Mouse (Mus musculus) liver, embryonic 15.5 days (tissue): ENCODE data around the gene Ppm1b. TPM values are rescaled to one million over a fixed set of nuclear protein-coding genes. Genes with fewer than 3 reads are reported as not detected.

Source experiments
- ATAC-seq: fragments of 200-750 bp; cut with Nextera tagmentation; 2 replicates; pipeline ENCODE4 v1.8.0; 2017; ENCODE audit warnings: moderate number of reproducible peaks, mild to moderate bottlenecking, moderate library complexity; ENCODE audit not compliant: insufficient read depth
- H3K27ac ChIP-seq: fragments of 300-500 bp; sonication (generic); replicated peaks from 2 replicates; pipeline ENCODE4 v1.5.1; 2015; ENCODE audit warnings: mild to moderate bottlenecking, inconsistent platforms
- H3K27me3 ChIP-seq: fragments of 300-500 bp; sonication (generic); 2 replicates; pipeline ENCODE4 v1.6.1; 2015; ENCODE audit warnings: mild to moderate bottlenecking, inconsistent platforms
- H3K36me3 ChIP-seq: fragments of 300-500 bp; sonication (generic); replicated peaks from 2 replicates; pipeline ENCODE4 v1.6.1; 2015; ENCODE audit warnings: moderate library complexity, mild to moderate bottlenecking, inconsistent platforms
- H3K4me1 ChIP-seq: fragments of 300-500 bp; sonication (generic); replicated peaks from 2 replicates; pipeline ENCODE4 v1.6.1; 2015; ENCODE audit warnings: inconsistent platforms
- H3K4me2 ChIP-seq: fragments of 300-500 bp; sonication (generic); 2 replicates; pipeline ENCODE4 v1.6.1; 2015; ENCODE audit warnings: moderate library complexity, mild to moderate bottlenecking, inconsistent platforms
- H3K4me3 ChIP-seq: fragments of 300-500 bp; sonication (generic); replicated peaks from 2 replicates; pipeline ENCODE4 v1.5.1; 2015; ENCODE audit warnings: mild to moderate bottlenecking, inconsistent platforms
- H3K9ac ChIP-seq: fragments of 300-500 bp; sonication (generic); 2 replicates; pipeline ENCODE4 v1.6.1; 2015; ENCODE audit warnings: moderate library complexity, mild to moderate bottlenecking, inconsistent platforms
- H3K9me3 ChIP-seq: fragments of 300-500 bp; sonication (generic); replicated peaks from 2 replicates; pipeline ENCODE4 v1.6.1; 2016; ENCODE audit warnings: inconsistent platforms
- WGBS: fragments of 180-500 bp; shearing (Covaris S2); methylation state at CpG from one replicate; pipeline ENCODE4 v1.1.7; 2015; ENCODE audit warnings: mixed read lengths; ENCODE audit not compliant: insufficient replicate concordance; 5-methylcytosine and 5-hydroxymethylcytosine counted together
- polyA plus RNA-seq: library from polyadenylated mRNA; unstranded; fragments of >200 nt; fragmentation: Nextera tagmentation; extraction: Ambion mirVana; gene quantifications from 2 replicates; pipeline ENCODE4 v1.2.1, GENCODE M21; 2015

Gene Ppm1b
- polyA plus RNA-seq, 1 experiment from 2014 or later: 52.7 TPM

- no peak overlapping the region for H3K27ac ChIP-seq
- no peaks in the 10 kb centered on the region for H3K9me3 ChIP-seq
- no peak for ATAC-seq
- no peak overlapping the region for H3K4me3 ChIP-seq
- H3K36me3 ChIP-seq: no peaks in the 10 kb centered on the region
- WGBS: 91% methylated on average over 4 of the region's 4 CpGs
- peaks cover 82% of the 10 kb centered on the region for H3K4me1 ChIP-seq
- H3K4me2 ChIP-seq: no peak overlapping the region
- H3K9ac ChIP-seq: no peak overlapping the region
- H3K27me3 ChIP-seq: no peaks in the 10 kb centered on the region
These were observed 18.3 kb upstream of the Ppm1b start for GRCm38 (mm10) chr17:84938215-84938614.

GRCm38 (mm10) chr17:84940017-84940731, 16.4 kb upstream of the Ppm1b start:
- H3K4me3 ChIP-seq: no peak overlapping the region
- no peak for ATAC-seq
- H3K36me3 ChIP-seq: no peaks in the 10 kb centered on the region
- WGBS: 34% methylated on average over 9 of the region's 9 CpGs
- H3K27ac ChIP-seq: peak overlapping the region; percentile 51
- no peak overlapping the region for H3K9ac ChIP-seq
- no peaks in the 10 kb centered on the region for H3K9me3 ChIP-seq
- peaks cover 66% of the 10 kb centered on the region for H3K4me1 ChIP-seq
- H3K4me2 ChIP-seq: peak overlapping the region; percentile 5; the same call in 1 of the 2 replicates
- no peaks in the 10 kb centered on the region for H3K27me3 ChIP-seq

GRCm38 (mm10) chr17:84941291-84941868, 15.2 kb upstream of the Ppm1b start:
- H3K4me2 ChIP-seq: 0 out of 2 replicates have a peak overlapping the region, but pooled peaks have one; percentile 3
- 58% methylated on average over 13 of the region's 13 CpGs for WGBS
- ATAC-seq: peak; percentile 49
- peak overlapping the region; percentile 20; the same call in 1 of the 2 replicates for H3K9ac ChIP-seq
- H3K9me3 ChIP-seq: no peaks in the 10 kb centered on the region
- no peaks in the 10 kb centered on the region for H3K36me3 ChIP-seq
- no peaks in the 10 kb centered on the region for H3K27me3 ChIP-seq
- no peak overlapping the region for H3K4me3 ChIP-seq
- peak overlapping the region; percentile 87 for H3K27ac ChIP-seq
- peaks cover 54% of the 10 kb centered on the region for H3K4me1 ChIP-seq

- Histone ChIP-seq H3K36me3 (no peaks in the 10 kb centered on the region), H3K9me3 (no peaks in the 10 kb centered on the region), H3K4me1 (peaks cover 49% of the 10 kb centered on the region), H3K27ac (peak overlapping the region; percentile 87), H3K4me2 (peak overlapping the region; percentile 37), H3K4me3 (no peak overlapping the region), H3K9ac (no peak overlapping the region), H3K27me3 (no peaks in the 10 kb centered on the region)
- WGBS: 28% methylated on average over 10 of the region's 10 CpGs
- ATAC-seq: peak; percentile 74
These were observed 14.0 kb upstream of the Ppm1b start for GRCm38 (mm10) chr17:84942358-84943032.

GRCm38 (mm10) chr17:84943033-84943393, 13.5 kb upstream of the Ppm1b start:
- no peak overlapping the region for H3K4me2 ChIP-seq

GRCm38 (mm10) chr17:84944348-84944747, 12.2 kb upstream of the Ppm1b start:
- WGBS: 82% methylated on average over 6 of the region's 6 CpGs
- Histone ChIP-seq H3K4me1 (peaks cover 41% of the 10 kb centered on the region), H3K4me2 (no peak overlapping the region), H3K36me3 (no peaks in the 10 kb centered on the region), H3K9me3 (no peaks in the 10 kb centered on the region), H3K27me3 (no peaks in the 10 kb centered on the region), H3K9ac (no peak overlapping the region), H3K4me3 (no peak overlapping the region), H3K27ac (no peak overlapping the region)
- no peak for ATAC-seq

More at GRCm38 (mm10) chr17:84943033-84943393, 13.5 kb upstream of the Ppm1b start:
- Histone ChIP-seq H3K36me3 (no peaks in the 10 kb centered on the region), H3K4me1 (peaks cover 49% of the 10 kb centered on the region), H3K27me3 (no peaks in the 10 kb centered on the region), H3K4me3 (no peak overlapping the region), H3K9ac (no peak overlapping the region), H3K9me3 (no peaks in the 10 kb centered on the region), H3K27ac (peak overlapping the region; percentile 87)
- 0 out of 2 replicates have a peak, but pooled peaks have one; percentile 29 for ATAC-seq
- 36% methylated on average over 2 of the region's 2 CpGs for whole genome bisulfite sequencing

- Histone ChIP-seq H3K36me3 (no peaks in the 10 kb centered on the region), H3K4me2 (no peak overlapping the region), H3K4me1 (peaks cover 17% of the 10 kb centered on the region), H3K27ac (no peak overlapping the region), H3K27me3 (no peaks in the 10 kb centered on the region), H3K9me3 (no peaks in the 10 kb centered on the region), H3K4me3 (no peak overlapping the region), H3K9ac (no peak overlapping the region)
- 80% methylated on average over 5 of the region's 5 CpGs for WGBS
- no peak for ATAC-seq
These were observed 4.0 kb upstream of the Ppm1b start for GRCm38 (mm10) chr17:84952521-84952920.

GRCm38 (mm10) chr17:84953776-84954175, 2.8 kb upstream of the Ppm1b start:
- no peaks in the 10 kb centered on the region for H3K27me3 ChIP-seq
- no peaks in the 10 kb centered on the region for H3K9me3 ChIP-seq
- H3K27ac ChIP-seq: no peak overlapping the region
- no peak overlapping the region for H3K9ac ChIP-seq
- H3K36me3 ChIP-seq: no peaks in the 10 kb centered on the region
- peaks cover 17% of the 10 kb centered on the region for H3K4me1 ChIP-seq
- ATAC-seq: no peak
- no peak overlapping the region for H3K4me2 ChIP-seq
- no peak overlapping the region for H3K4me3 ChIP-seq
- 73% methylated on average over 5 of the region's 5 CpGs for WGBS

GRCm38 (mm10) chr17:84954881-84955280, 1.7 kb upstream of the Ppm1b start:
- H3K4me1 ChIP-seq: peaks cover 24% of the 10 kb centered on the region
- no peak overlapping the region for H3K4me2 ChIP-seq
- no peaks in the 10 kb centered on the region for H3K36me3 ChIP-seq
- WGBS: 85% methylated on average over 5 of the region's 5 CpGs
- no peak overlapping the region for H3K4me3 ChIP-seq
- H3K27me3 ChIP-seq: no peaks in the 10 kb centered on the region
- ATAC-seq: no peak
- no peak overlapping the region for H3K27ac ChIP-seq
- no peak overlapping the region for H3K9ac ChIP-seq
- H3K9me3 ChIP-seq: no peaks in the 10 kb centered on the region

- H3K27ac ChIP-seq: peak overlapping the region; percentile 96
- H3K9me3 ChIP-seq: no peaks in the 10 kb centered on the region
- H3K36me3 ChIP-seq: 0 out of 2 replicates have a peak, but pooled peaks cover 3% of the 10 kb centered on the region
- peak overlapping the region; percentile 99 for H3K4me3 ChIP-seq
- under 1% methylated on average over 24 of the region's 24 CpGs for WGBS
- peak overlapping the region; percentile 72 for H3K4me2 ChIP-seq
- no peaks in the 10 kb centered on the region for H3K27me3 ChIP-seq
- H3K4me1 ChIP-seq: peaks cover 37% of the 10 kb centered on the region
- peak overlapping the region; percentile 66 for H3K9ac ChIP-seq
- peak; percentile 80 for ATAC-seq
These were observed 468 bp downstream of the Ppm1b start for GRCm38 (mm10) chr17:84956931-84957486.
